Mouse (Mus musculus) liver, embryonic 14.5 days (tissue): ENCODE measurements around the gene Nudt8. TPM values are rescaled to one million over a fixed set of nuclear protein-coding genes. Genes with fewer than 3 reads are reported as not detected.
"Not testable (repeated sequence)": the region's sequence is repeated elsewhere in the genome, so short reads cannot be mapped to it uniquely, and the experiment has no call there.

ENCODE experiments used
- ATAC-seq: fragments of 200-750 bp; cut with Nextera tagmentation; 2 replicates; pipeline ENCODE4 v1.8.0; 2017; ENCODE audit warnings: moderate number of reproducible peaks, mild to moderate bottlenecking, moderate library complexity; ENCODE audit not compliant: insufficient read depth
- DNase-seq, 3 experiments: peaks; one replicate each; pipeline ENCODE4 v3.0.0-alpha.2; 2012 to 2013; ENCODE audit warnings: low read depth in 3 of 3, low spot score in 3 of 3
- H3K27ac ChIP-seq: fragments of 300-500 bp; sonication (generic); 2 replicates; pipeline ENCODE4 v1.5.1; 2014; ENCODE audit warnings: moderate library complexity, mild to moderate bottlenecking, control low read depth, inconsistent platforms
- H3K27me3 ChIP-seq: fragments of 300-500 bp; sonication (generic); 2 replicates; pipeline ENCODE4 v1.6.1; 2014; ENCODE audit warnings: mild to moderate bottlenecking, low read length, moderate library complexity; ENCODE audit not compliant: control insufficient read depth, insufficient read depth
- H3K36me3 ChIP-seq: fragments of 300-500 bp; sonication (generic); replicated peaks from 2 replicates; pipeline ENCODE4 v1.6.1; 2014; ENCODE audit warnings: low read depth; ENCODE audit not compliant: control insufficient read depth, insufficient read depth
- H3K4me1 ChIP-seq, 2 experiments: fragments of 200-500 bp in 1 of 2; fragments of 300-500 bp in 1 of 2; sonication (generic) in 1 of 2; replicated peaks; 2 replicates each; pipeline ENCODE4 v1.6.1; 2012 to 2014; ENCODE audit warnings: antibody characterized with exemption in 1 of 2, inconsistent platforms in 1 of 2, low read length in 1 of 2; ENCODE audit not compliant: control insufficient read depth in 2 of 2, insufficient read depth in 2 of 2
- H3K4me2 ChIP-seq: fragments of 300-500 bp; sonication (generic); 2 replicates; pipeline ENCODE4 v1.6.1; 2014; ENCODE audit warnings: low read depth, mild to moderate bottlenecking, control low read depth, moderate library complexity
- H3K4me3 ChIP-seq, 2 experiments: fragments of 200-500 bp in 1 of 2; fragments of 300-500 bp in 1 of 2; sonication (generic) in 1 of 2; 2 replicates each; pipeline ENCODE4 v1.5.1; 2012 to 2014; ENCODE audit warnings: low read depth in 2 of 2, low read length in 2 of 2, mild to moderate bottlenecking in 2 of 2, control low read depth in 1 of 2, inconsistent platforms in 1 of 2, moderate library complexity in 1 of 2; ENCODE audit not compliant: insufficient read depth in 1 of 2
- H3K9ac ChIP-seq: fragments of 300-500 bp; sonication (generic); replicated peaks from 2 replicates; pipeline ENCODE4 v1.6.1; 2014; ENCODE audit warnings: mild to moderate bottlenecking, control low read depth, moderate library complexity
- H3K9me3 ChIP-seq: fragments of 300-500 bp; sonication (generic); 2 replicates; pipeline ENCODE4 v1.6.1; 2016; ENCODE audit warnings: low read length, mixed read lengths; ENCODE audit not compliant: control insufficient read depth
- CTCF ChIP-seq: IDR thresholded peaks from 2 replicates; pipeline ENCODE4 v1.5.1; 2016; ENCODE audit warnings: antibody characterized with exemption, low read depth, control low read depth
- EP300 ChIP-seq: IDR thresholded peaks from 2 replicates; pipeline ENCODE4 v1.6.1; 2016; ENCODE audit warnings: antibody characterized with exemption, low read depth
- WGBS: fragments of 180-500 bp; shearing (Covaris S2); extraction: QIAGEN DNeasy Blood & Tissue Kit; methylation state at CpG from one replicate; pipeline ENCODE4 v1.1.7; 2014; ENCODE audit not compliant: insufficient replicate concordance; 5-methylcytosine and 5-hydroxymethylcytosine counted together
- polyA plus RNA-seq, 2 experiments: library from polyadenylated mRNA; depleted of rRNA in 1 of 2; stranded (reverse) in 1 of 2; unstranded in 1 of 2; fragments of >200 nt; fragmentation: Nextera tagmentation in 1 of 2; extraction: Ambion mirVana in 1 of 2; gene quantifications; 2 replicates each; pipeline versions ENCODE4 v1.2.1 to v1.2.3; 2012 to 2014

The Nudt8 gene
- polyA plus RNA-seq, 2 experiments = 2.9 to 14.2 TPM

DNA sequence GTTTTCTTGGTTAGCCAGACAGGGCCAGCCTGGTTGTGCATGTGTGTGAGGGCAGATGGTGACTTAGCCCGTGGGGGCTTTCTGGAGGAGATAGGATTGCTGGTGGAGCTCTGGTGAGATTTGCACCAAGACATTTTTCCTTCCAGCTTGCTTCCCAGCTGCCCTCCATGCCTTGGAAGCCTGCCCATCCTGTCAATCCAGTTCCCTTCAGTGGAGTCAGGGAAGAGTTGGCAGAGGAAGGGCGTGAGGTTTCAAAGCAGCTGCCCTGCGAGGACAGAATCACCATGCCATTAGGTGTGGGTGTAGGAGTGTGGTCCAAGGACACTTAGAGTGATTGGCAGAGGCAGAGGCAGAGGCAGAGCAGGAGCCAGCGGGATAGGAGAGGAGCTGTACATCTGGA is 41.9 kb upstream of the Nudt8 start, which contains the start of gene Aldh3b3:
Gene Aldh3b3 (plus strand): TSS at position 176 of the 400 bp plus-strand sequence.
- TF ChIP-seq CTCF (no peak), EP300 (no peak)
- 63% methylated on average over 4 of the region's 4 CpGs for WGBS
- H3K4me3 ChIP-seq = no peak within 1 kb of the TSS
- no peak within 1 kb of the TSS for H3K27ac ChIP-seq
- H3K27me3 ChIP-seq = no peaks in the 10 kb centered on the region
- DNase-seq (no peak), ATAC-seq (no peak)
- no peaks in the 10 kb centered on the region for H3K9me3 ChIP-seq
- no peaks in the 10 kb centered on the region for H3K36me3 ChIP-seq
- H3K4me1 ChIP-seq = no peaks in the 10 kb centered on the region
- H3K9ac ChIP-seq = no peak within 1 kb of the TSS
- H3K4me2 ChIP-seq = no peak within 1 kb of the TSS

DNA sequence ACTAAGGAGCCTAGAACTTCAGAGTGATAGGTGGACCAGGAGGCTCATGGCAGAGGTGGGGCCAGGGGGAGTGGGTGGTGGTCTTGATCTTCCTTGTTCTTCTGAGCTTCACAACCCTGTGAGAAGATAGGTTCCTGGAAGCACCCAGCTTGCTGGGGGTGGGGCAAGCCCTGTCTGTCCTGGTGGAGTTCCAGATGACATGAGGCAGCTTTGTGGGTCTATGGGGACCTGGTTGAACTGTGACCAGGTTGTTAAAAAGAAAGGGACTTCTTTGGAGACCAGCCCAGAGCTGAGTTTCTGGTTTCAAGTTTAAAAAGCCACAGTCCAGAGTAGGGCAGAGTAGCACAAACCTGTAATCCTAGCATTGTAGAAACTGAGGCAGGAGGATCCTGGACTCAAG is 41.4 kb upstream of the Nudt8 start:
- DNase-seq (no peak), ATAC-seq (no peak)
- H3K4me3 ChIP-seq = no peak overlapping the region
- no peaks in the 10 kb centered on the region for H3K9me3 ChIP-seq
- H3K27ac ChIP-seq = no peak overlapping the region
- H3K4me1 ChIP-seq = no peaks in the 10 kb centered on the region
- TF ChIP-seq EP300 (no peak), CTCF (no peak)
- no peaks in the 10 kb centered on the region for H3K36me3 ChIP-seq
- no peak overlapping the region for H3K9ac ChIP-seq
- H3K4me2 ChIP-seq = no peak overlapping the region
- H3K27me3 ChIP-seq = no peaks in the 10 kb centered on the region

- no peak overlapping the region for H3K4me3 ChIP-seq
- WGBS = 69% methylated on average over 5 of the region's 5 CpGs
- no peak overlapping the region for H3K9ac ChIP-seq
- H3K36me3 ChIP-seq = no peaks in the 10 kb centered on the region
- no peak overlapping the region for H3K27ac ChIP-seq
- no peaks in the 10 kb centered on the region for H3K27me3 ChIP-seq
- DNase-seq (no peak), ATAC-seq (no peak)
- no peaks in the 10 kb centered on the region for H3K4me1 ChIP-seq
- TF ChIP-seq EP300 (no peak), CTCF (no peak)
- H3K9me3 ChIP-seq = no peaks in the 10 kb centered on the region
- no peak overlapping the region for H3K4me2 ChIP-seq
Observed at GRCm38 (mm10) chr19:3960211-3960610, 40.2 kb upstream of the Nudt8 start.

DNA sequence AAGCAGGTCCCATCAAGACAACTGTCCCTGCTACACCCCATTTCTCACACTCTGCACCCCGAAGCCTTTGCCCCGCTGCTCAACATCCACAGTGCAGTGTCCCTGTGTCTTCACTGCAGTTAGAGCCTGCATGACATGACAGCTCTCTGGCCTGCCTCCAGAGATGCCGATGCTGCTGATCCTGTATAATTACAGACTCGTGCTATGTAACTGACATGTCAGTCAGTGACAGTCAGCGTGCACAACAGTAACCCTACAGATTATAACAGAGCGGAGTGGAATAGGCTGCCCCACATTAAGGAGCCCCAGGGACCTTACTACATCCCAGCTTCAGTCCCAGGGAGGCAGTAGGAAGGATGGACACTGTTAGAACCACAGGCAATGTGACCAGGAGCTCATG is 38.6 kb upstream of the Nudt8 start:
- not testable (repeated sequence) for DNase-seq, H3K36me3 ChIP-seq, ATAC-seq, H3K27me3 ChIP-seq, H3K4me3 ChIP-seq, H3K4me1 ChIP-seq, H3K9me3 ChIP-seq, H3K9ac ChIP-seq, H3K4me2 ChIP-seq, H3K27ac ChIP-seq
- 68% methylated on average over 6 of the region's 6 CpGs for WGBS

DNA sequence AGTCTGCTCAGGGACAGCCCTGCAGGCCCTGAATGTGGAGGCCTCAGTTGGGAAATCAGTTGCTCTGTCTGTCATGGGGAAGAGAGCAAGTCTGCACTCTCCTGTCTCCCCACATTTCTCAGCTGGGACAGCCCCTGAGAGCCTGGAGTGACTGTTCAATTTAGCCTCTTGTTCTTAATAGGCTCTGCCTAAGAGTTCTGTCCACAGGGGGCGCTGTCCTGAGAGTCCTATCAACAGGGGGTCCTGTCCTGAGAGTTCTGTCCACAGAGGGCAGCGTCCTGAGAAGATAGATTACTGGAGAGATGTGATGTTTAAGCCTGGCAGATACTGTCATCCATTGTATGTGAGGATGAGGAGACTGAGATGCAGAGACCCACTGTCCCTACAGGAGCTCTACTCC is 37.9 kb upstream of the Nudt8 start:
- TF ChIP-seq CTCF (peak; percentile 47), EP300 (no peak)
- WGBS = 7% methylated on average over 2 of the region's 2 CpGs
- Histone ChIP-seq H3K9ac (no peak overlapping the region), H3K36me3 (no peaks in the 10 kb centered on the region), H3K4me1 (no peaks in the 10 kb centered on the region), H3K4me2 (no peak overlapping the region), H3K4me3 (no peak overlapping the region), H3K9me3 (no peaks in the 10 kb centered on the region), H3K27me3 (no peaks in the 10 kb centered on the region), H3K27ac (no peak overlapping the region)
- DNase-seq (no peak), ATAC-seq (no peak)

GRCm38 (mm10) chr19:3964030-3964429 is 36.4 kb upstream of the Nudt8 start:
- no peaks in the 10 kb centered on the region for H3K36me3 ChIP-seq
- no peak overlapping the region for H3K9ac ChIP-seq
- H3K27me3 ChIP-seq = no peaks in the 10 kb centered on the region
- H3K4me3 ChIP-seq = no peak overlapping the region
- no peak overlapping the region for H3K27ac ChIP-seq
- no peaks in the 10 kb centered on the region for H3K9me3 ChIP-seq
- H3K4me2 ChIP-seq = no peak overlapping the region
- TF ChIP-seq EP300 (no peak), CTCF (no peak)
- 58% methylated on average over 4 of the region's 4 CpGs for WGBS
- DNase-seq (no peak), ATAC-seq (no peak)
- H3K4me1 ChIP-seq = no peaks in the 10 kb centered on the region
